Mouse (Mus musculus) gastrocnemius, adult 18-20 months (tissue): ENCODE results near the gene Ptpn14. TPM values are rescaled to one million over a fixed set of nuclear protein-coding genes. Genes with fewer than 3 reads are reported as not detected.

Experiments used
- total RNA-seq, 2 experiments: library from RNA; stranded (reverse); gene quantifications; 2 replicates each; pipeline ENCODE4 v1.2.3; 2021

Ptpn14 gene
- total RNA-seq, 2 experiments from 2014 or later = 14.5 to 15.0 TPM

Other genes with a start within 250 kb of the Ptpn14 start
- gene Cenpf, start 40.2 kb upstream of the Ptpn14 start, total RNA-seq = under 1 TPM; 0.05 to 0.26 TPM
- gene Smyd2, start 194.1 kb downstream of the Ptpn14 start, total RNA-seq = 100 to 1,000 TPM; 316 to 319 TPM